Mouse (Mus musculus): ENCODE results near the gene Tango2.
"Not testable (repeated sequence)": the region's sequence is repeated elsewhere in the genome, so short reads cannot be mapped to it uniquely, and the experiment has no call there.

Gene Tango2

GRCm38 (mm10) chr16:18342650-18343570, 5.0 kb downstream of the Tango2 start:
- no peak for DNase-seq (ENCODE audit: low read depth, low spot score)

GRCm38 (mm10) chr16:18342076-18342475, 5.8 kb downstream of the Tango2 start:
- no peak for DNase-seq (ENCODE audit: low read depth, low spot score)

GRCm38 (mm10) chr16:18341605-18342004, 6.3 kb downstream of the Tango2 start:
- no peak for DNase-seq (ENCODE audit: low read depth, low spot score)

- DNase-seq (ENCODE audit: low read depth, low spot score) = no peak
Observed at GRCm38 (mm10) chr16:18339866-18340265, 8.0 kb downstream of the Tango2 start.

- no peak for DNase-seq (ENCODE audit: low read depth, low spot score)
Observed at GRCm38 (mm10) chr16:18337261-18337660, 10.6 kb downstream of the Tango2 start.

GRCm38 (mm10) chr16:18335981-18336380, 11.9 kb downstream of the Tango2 start:
- no peak for DNase-seq (ENCODE audit: low read depth, low spot score)

GRCm38 (mm10) chr16:18333976-18334375, 13.9 kb downstream of the Tango2 start:
- no peak for DNase-seq (ENCODE audit: low read depth, low spot score)

GRCm38 (mm10) chr16:18328524-18328923, 19.4 kb downstream of the Tango2 start:
- DNase-seq (ENCODE audit: low read depth, low spot score) = no peak

GRCm38 (mm10) chr16:18327936-18328335, 20.0 kb downstream of the Tango2 start:
- DNase-seq (ENCODE audit: low read depth, low spot score) = no peak

- DNase-seq (ENCODE audit: low read depth, low spot score) = no peak
Observed at GRCm38 (mm10) chr16:18325741-18326140, 22.2 kb downstream of the Tango2 start.

- DNase-seq (ENCODE audit: low read depth, low spot score) = no peak
Observed at GRCm38 (mm10) chr16:18324031-18324430, 23.9 kb downstream of the Tango2 start.

- DNase-seq (ENCODE audit: low read depth, low spot score) = no peak
Observed at GRCm38 (mm10) chr16:18323460-18323859, 24.4 kb downstream of the Tango2 start.

GRCm38 (mm10) chr16:18321443-18321842, 26.5 kb downstream of the Tango2 start:
- no peak for DNase-seq (ENCODE audit: low read depth, low spot score)

- no peak for DNase-seq (ENCODE audit: low read depth, low spot score)
Observed at GRCm38 (mm10) chr16:18318992-18319391, 28.9 kb downstream of the Tango2 start.

GRCm38 (mm10) chr16:18308159-18308558, 39.7 kb downstream of the Tango2 start:
- DNase-seq (ENCODE audit: low read depth, low spot score) = no peak

GRCm38 (mm10) chr16:18289614-18290013, 58.3 kb downstream of the Tango2 start:
- DNase-seq (ENCODE audit: low read depth, low spot score) = not testable (repeated sequence)

GRCm38 (mm10) chr16:18289067-18289588, 58.8 kb downstream of the Tango2 start, which contains the start of gene Dgcr8:
Gene Dgcr8, minus strand, starts transcription at chr16:18289246.
- DNase-seq (ENCODE audit: low read depth, low spot score) = peak; percentile 99

- DNase-seq (ENCODE audit: low read depth, low spot score) = no peak
Observed at GRCm38 (mm10) chr16:18288581-18289061, 59.3 kb downstream of the Tango2 start.

- peak; percentile 18 for DNase-seq (ENCODE audit: low read depth, low spot score)
Observed at GRCm38 (mm10) chr16:18288166-18288565, 59.7 kb downstream of the Tango2 start.

- DNase-seq (ENCODE audit: low read depth, low spot score) = no peak
Observed at GRCm38 (mm10) chr16:18275166-18275565, 72.7 kb downstream of the Tango2 start.

GRCm38 (mm10) chr16:18268182-18268581, 79.7 kb downstream of the Tango2 start:
- no peak for DNase-seq (ENCODE audit: low read depth, low spot score)

- DNase-seq (ENCODE audit: low read depth, low spot score) = no peak
Observed at GRCm38 (mm10) chr16:18265024-18265423, 82.9 kb downstream of the Tango2 start.

- no peak for DNase-seq (ENCODE audit: low read depth, low spot score)
Observed at GRCm38 (mm10) chr16:18258221-18258620, 89.7 kb downstream of the Tango2 start, which contains the start of gene Gm49776. Gene Gm49776, minus strand, starts transcription at chr16:18258321.

Data from CD4-positive helper T cell, adult 2 months (primary cell).